Mouse (Mus musculus) A20 (cell line): ENCODE results near the gene Glud1.
"Not testable (repeated sequence)": the region's sequence is repeated elsewhere in the genome, so short reads cannot be mapped to it uniquely, and the experiment has no call there.

Experiments
- DNase-seq: peaks from one replicate; pipeline ENCODE4 v3.0.0-alpha.2; 2011; ENCODE audit warnings: low read depth, low spot score

The Glud1 gene

GRCm38 (mm10) chr14:34351660-34352059 is 41.1 kb downstream of the Glud1 start:
- no peak for DNase-seq

GRCm38 (mm10) chr14:34352523-34352922 is 42.0 kb downstream of the Glud1 start:
- no peak for DNase-seq

GRCm38 (mm10) chr14:34353326-34353725 is 42.8 kb downstream of the Glud1 start:
- no peak for DNase-seq

- no peak for DNase-seq
Measured at GRCm38 (mm10) chr14:34354456-34354855, 43.9 kb downstream of the Glud1 start.

- DNase-seq: no peak
Measured at GRCm38 (mm10) chr14:34355301-34355700, 44.8 kb downstream of the Glud1 start, which contains the start of gene Fam25c. TSS of gene Fam25c (minus strand) at chr14:34355433.

- DNase-seq: no peak
Measured at GRCm38 (mm10) chr14:34357671-34358455, 47.3 kb downstream of the Glud1 start.

GRCm38 (mm10) chr14:34359676-34360244 is 49.2 kb downstream of the Glud1 start:
- DNase-seq: no peak

- no peak for DNase-seq
Measured at GRCm38 (mm10) chr14:34360251-34360650, 49.7 kb downstream of the Glud1 start.

- DNase-seq: no peak
Measured at GRCm38 (mm10) chr14:34362135-34362534, 51.6 kb downstream of the Glud1 start.

- DNase-seq: peak; percentile 31
Measured at GRCm38 (mm10) chr14:34362726-34363445, 52.4 kb downstream of the Glud1 start.

- no peak for DNase-seq
Measured at GRCm38 (mm10) chr14:34363490-34364253, 53.1 kb downstream of the Glud1 start.

GRCm38 (mm10) chr14:34364254-34365146 is 54.0 kb downstream of the Glud1 start:
- DNase-seq: not testable (repeated sequence)

GRCm38 (mm10) chr14:34365147-34365507 is 54.6 kb downstream of the Glud1 start:
- no peak for DNase-seq

GRCm38 (mm10) chr14:34370203-34370602 is 59.7 kb downstream of the Glud1 start:
- DNase-seq: peak; percentile 15

- DNase-seq: no peak
Measured at GRCm38 (mm10) chr14:34370921-34371320, 60.4 kb downstream of the Glud1 start.

- DNase-seq: peak; percentile 24
Measured at GRCm38 (mm10) chr14:34371763-34372162, 61.2 kb downstream of the Glud1 start.

GRCm38 (mm10) chr14:34372646-34373045 is 62.1 kb downstream of the Glud1 start:
- peak; percentile 31 for DNase-seq

GRCm38 (mm10) chr14:34373581-34373980 is 63.1 kb downstream of the Glud1 start:
- DNase-seq: no peak

GRCm38 (mm10) chr14:34374577-34374976 is 64.0 kb downstream of the Glud1 start, which contains the start of gene Sncg:
TSS of gene Sncg (minus strand) at chr14:34374789.
- DNase-seq: no peak

- DNase-seq: no peak
Measured at GRCm38 (mm10) chr14:34375415-34375904, 64.9 kb downstream of the Glud1 start, which contains the start of gene Mmrn2. TSS of gene Mmrn2 (plus strand) at chr14:34375465.
